Mouse (Mus musculus) large intestine, adult 2 months (tissue): ENCODE results near the gene Adgrb2. TPM values are rescaled to one million over a fixed set of nuclear protein-coding genes. Genes with fewer than 3 reads are reported as not detected.

Experiments used
- DNase-seq: peaks from one replicate; pipeline ENCODE4 v3.0.0-alpha.2; 2012; ENCODE audit warnings: low read depth, low spot score
- WGBS: fragments of 180-500 bp; shearing (Covaris S2); methylation state at CpG from one replicate; pipeline ENCODE4 v1.1.7; 2018; 5-methylcytosine and 5-hydroxymethylcytosine counted together
- polyA plus RNA-seq: library from polyadenylated mRNA; depleted of rRNA; stranded (reverse); fragments of >200 nt; gene quantifications from 2 replicates; pipeline ENCODE4 v1.2.3, GENCODE M21; 2012

Gene Adgrb2
- polyA plus RNA-seq, 1 experiment, result 0.92 TPM

DNA sequence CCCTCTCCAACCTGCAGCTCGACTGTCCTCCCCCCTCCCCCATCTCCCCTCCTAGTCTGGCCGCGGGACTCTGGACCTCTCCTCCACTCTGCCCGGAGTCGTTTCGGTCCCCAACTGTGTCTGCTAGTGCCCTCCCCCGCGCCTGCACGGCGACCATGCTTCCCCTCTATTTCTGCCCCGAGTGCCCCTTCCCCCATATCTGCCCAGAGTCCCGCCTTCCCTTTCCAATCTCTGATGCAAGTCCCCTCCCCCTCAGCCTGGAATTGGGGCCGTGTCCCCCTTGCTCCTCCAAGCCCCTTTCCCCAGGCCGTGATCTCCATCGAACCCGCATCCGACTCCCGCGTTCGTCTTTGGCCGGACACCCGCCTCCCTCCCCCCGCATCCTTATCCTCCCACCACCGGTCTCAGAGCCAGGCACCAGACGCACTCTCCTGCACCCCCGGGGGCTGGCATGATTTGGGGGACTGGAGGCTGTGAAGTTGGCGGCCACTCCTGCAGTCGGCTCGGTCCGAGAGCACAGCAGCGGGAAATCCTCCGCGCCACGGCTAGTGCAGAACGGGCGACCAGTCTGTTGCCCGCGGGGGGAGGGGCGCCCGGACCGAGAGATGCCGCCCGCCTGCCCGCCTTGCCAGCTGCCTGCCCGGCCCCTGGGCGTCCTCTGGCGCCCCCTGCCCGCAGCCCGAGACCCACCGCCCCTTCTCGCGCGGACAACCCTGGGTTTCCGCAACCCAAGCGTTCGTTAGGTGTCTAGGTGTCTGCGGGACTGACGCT, 1.2 kb downstream of the Adgrb2 start:
- 4% methylated on average over 58 of the region's 58 CpGs for WGBS
- DNase-seq, result no peak

DNA sequence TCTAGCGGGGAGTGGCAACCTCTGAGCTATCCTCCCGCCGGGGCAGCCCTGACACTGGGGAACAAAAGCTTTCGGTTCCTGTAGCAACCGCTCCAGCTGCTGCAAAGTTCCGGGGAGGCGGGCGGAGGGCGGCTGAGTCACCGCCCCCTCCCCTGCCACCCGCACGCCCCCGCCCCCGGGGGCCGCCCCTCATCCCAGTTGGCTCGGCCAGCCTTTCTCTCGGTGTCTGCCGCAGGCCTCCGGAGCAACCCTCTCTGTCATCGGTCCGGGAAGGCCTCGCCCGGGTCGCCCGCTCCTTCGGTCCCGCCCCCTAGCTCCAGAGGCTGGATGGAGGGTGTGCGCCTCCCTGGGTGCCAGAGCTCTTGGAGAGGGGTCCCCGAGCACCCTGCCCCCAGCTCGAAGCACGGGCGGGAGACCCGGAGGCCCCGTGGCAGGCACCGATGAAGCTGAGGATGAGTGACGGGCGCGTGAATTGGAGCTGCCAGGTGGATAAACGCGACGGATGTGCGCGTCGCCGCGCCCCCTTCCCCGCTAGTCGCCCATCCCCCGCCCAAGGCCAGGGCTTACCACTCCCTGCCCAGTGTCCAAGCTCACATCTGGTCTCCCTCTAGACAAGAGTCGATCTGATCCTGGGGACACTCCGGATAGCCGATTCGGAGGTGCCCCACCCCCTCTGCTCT, 3.3 kb downstream of the Adgrb2 start:
- no peak for DNase-seq
- 3% methylated on average over 53 of the region's 53 CpGs for WGBS

DNA sequence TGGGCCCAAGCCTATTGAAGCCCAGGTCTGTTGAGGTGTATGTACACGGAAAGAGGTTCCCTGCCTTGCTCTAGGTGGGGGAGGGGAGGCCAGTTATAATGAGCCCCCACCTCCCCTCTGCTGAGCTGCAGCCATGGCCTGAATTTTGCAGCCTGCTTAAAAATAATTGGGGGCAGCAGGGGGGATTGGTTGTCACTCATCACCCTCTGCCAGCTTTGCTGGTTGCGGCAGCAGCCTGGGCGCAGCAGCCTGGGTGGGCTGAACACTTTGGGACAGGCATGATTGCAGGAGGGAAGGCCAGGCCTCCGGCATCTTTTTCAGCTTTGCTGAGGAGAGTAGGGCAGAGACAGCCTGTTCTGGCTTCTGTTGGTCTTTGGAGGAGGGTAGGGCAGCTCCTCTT, 5.3 kb downstream of the Adgrb2 start:
- no peak for DNase-seq
- WGBS, result 89% methylated on average over 4 of the region's 4 CpGs

DNA sequence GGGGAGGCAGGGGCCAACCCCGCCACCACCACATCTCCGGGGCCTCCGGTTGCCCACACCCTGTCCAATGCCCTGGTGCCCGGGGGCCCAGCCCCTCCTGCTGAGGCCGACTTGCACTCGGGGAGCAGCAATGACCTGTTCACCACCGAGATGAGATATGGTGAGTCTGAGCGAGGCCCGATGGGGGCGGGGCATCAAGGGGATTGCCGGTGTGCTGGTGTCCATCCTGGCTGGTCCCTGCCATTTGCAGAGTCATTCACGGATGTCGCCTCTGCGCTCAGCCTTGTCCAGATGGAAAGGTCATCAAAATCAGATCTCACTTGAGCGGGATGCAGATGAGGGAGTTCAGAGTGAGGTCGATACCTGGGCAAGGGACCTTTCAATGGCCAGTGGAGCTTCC, 8.1 kb downstream of the Adgrb2 start:
- 79% methylated on average over 16 of the region's 16 CpGs for WGBS

DNA sequence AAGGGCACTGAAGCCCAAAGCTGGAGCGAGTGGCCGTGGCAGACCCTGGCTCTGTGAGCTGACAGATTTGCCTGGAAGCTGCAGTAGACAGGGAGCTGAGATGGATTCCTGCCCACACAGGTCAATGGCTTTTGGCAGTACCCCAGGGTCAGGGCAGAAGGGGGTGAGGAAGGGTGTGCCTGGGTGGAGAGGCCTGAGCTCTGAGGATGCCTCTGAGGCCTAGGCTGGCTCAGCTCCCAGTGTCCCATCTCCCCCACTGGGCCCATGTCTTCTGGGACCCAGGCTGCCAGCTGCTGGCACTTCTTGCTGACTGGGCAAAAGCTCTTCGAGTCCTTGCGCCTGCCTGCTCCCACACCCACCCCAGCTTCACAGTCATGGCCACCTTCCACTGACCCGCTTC, 8.5 kb downstream of the Adgrb2 start:
- WGBS, result 90% methylated on average over 5 of the region's 5 CpGs

More for the DNA sequence above, 8.1 kb downstream of the Adgrb2 start:
- no peak for DNase-seq

DNA sequence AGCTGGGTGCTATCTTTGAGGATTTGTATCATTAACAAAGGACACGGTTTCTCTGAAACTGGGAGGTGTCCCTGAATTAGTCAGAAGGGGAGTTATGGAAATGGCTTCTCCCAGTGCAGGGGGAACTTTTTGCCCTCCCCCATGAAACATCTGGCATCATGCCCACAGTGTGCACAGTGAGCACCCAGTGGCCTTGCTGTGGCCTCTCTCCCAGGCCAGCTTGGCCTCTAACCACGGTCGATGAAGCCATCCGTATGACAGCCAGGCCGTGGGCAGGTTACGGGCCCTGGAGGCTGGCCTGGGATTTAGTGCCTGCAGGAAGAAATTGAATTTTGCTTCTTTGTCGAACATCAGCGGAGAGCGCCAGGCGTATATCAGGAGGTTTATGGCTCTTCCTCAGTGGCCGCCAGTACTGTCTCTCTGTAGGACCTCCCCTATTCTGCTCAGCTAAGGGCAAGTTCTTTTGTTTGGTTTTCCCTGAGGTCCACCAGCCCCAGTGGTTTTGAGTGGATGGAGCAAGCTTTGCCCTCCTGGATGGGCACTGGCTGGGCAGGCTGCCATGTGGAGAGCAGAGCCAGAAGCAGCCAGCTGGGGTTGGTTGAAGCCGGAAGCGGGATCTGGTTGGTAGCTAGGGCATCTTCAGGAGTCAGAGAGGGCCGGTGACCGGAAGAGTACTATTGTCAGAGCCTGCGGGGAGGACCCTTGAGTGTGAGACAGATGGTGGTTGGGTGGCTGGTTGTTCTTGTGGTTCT, 9.4 kb downstream of the Adgrb2 start:
- no peak for DNase-seq
- 78% methylated on average over 16 of the region's 16 CpGs for WGBS

More for the DNA sequence above, 8.5 kb downstream of the Adgrb2 start:
- DNase-seq, result no peak

DNA sequence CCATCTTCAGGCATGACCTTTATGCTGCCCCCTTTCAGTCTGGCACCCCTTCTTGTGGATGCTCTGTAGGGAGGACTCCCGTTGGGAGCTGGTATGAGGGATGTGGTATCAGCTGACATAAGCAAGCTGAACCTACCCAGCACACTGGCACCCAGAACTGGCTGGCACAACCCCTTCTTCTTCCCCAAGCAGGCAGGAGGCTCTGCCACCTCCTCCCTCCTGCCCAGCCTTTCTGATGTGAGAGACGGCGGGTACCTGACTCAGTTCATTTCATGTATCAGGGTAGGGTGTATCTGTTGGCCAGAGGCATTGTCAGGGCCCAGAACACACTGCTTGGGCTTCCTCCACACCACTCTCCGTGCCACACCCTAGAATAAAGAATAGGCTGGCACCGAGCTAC, 10.1 kb downstream of the Adgrb2 start:
- WGBS, result 47% methylated on average over 5 of the region's 5 CpGs
- no peak for DNase-seq

DNA sequence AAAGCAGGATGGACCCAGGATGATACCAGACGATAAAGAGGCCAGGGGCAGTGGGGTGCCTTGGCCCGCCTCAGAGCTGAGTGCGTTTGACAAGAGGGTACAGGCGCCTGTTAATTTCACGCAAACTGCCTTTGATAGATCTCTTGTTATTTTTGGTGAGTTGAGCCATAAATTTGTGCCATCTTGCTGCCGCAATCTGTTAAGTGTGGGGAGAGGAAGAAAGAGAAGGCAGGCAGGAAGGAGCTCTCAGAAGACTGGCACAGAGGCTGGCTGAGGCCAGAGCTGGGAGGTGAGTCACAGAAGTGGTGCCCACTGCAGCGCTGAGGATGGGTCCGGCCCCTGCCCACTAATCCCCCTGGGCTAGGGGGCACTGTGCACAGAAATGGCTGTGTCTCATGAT, 10.6 kb downstream of the Adgrb2 start:
- DNase-seq, result no peak
- 77% methylated on average over 8 of the region's 8 CpGs for WGBS

DNA sequence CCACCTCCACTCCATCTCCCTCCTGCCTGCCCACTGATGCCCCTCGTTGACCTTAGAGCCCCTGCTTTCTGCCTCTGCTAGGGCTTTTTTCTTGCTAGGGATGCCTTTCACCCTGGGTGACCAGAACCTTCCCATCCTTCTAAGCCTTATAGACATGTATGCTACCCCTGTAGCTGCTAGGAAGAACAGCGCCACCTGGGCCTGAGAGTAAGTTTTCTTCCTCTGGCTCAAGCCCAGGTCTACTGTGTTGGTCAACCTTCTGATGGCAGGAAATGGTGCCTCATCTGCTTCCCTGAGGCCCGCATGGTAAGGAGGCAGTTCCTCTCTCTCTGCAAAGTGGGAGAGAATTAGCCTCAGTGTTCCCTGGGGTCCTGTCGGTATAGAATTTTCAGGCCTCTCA, 11.3 kb downstream of the Adgrb2 start:
- WGBS, result 71% methylated on average over 4 of the region's 4 CpGs
- DNase-seq, result no peak

DNA sequence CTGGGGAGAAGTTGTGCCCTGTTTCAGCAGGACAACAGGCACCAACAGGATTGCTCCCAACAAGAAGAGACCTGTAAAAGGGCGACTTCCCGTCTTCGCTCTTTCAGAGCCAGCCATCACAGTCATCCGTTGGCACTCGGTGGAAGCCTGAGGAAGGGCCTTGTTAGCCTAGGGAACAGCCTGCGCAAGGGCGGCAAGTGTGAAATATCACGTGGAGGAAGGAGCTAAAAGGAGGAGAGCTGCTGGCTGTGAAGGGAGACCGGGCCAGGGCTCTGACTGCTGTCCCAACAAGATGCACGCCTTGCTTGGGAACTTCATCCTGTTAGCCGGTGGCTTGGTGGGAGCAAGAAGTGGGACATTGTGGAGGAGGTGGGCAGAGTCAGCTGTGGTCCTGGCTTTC, 13.5 kb downstream of the Adgrb2 start:
- WGBS, result 64% methylated on average over 11 of the region's 11 CpGs

DNA sequence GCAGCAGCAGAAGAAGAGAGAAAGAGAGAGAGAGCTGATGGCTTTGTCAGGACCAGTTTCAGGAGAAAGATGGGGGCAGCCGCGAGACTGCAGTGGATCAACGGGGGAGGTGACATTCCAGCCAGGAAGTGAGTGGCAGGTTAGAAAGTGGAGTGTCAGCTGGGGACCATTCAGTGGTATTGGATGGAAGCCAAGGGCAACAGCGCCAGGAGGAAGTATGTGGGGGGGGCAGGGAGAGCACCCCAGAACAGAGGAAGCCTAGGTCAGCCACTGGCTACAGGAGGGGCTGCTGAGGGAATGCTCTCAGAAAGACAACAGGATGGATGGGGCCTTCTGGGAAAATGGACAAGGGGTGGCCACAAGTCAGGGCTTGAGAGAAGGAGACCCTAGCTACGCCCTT, 17.0 kb downstream of the Adgrb2 start:
- 28% methylated on average over 5 of the region's 5 CpGs for WGBS
- no peak for DNase-seq

More for the DNA sequence above, 13.5 kb downstream of the Adgrb2 start:
- no peak for DNase-seq

DNA sequence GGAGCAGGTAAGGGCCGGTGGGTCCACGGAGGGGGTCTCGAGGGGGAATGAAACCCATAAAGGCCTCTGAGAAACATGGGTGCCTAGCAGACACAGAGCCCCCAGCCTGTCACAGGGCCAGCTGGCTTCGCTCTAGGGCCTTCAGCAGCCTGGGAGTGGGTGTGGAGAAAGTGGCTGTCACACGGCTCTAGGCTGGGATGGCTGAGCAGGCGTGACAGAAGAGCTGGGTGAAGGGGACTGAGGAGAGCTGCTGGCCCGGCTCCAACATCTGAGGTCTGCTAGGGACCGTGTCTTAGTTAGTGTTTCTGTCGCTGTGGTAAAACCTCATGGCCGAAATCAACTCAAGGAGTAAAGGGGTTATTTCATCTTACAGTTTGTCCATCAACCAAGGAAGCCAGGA, 17.5 kb downstream of the Adgrb2 start:
- WGBS, result 65% methylated on average over 10 of the region's 10 CpGs
- no peak for DNase-seq

DNA sequence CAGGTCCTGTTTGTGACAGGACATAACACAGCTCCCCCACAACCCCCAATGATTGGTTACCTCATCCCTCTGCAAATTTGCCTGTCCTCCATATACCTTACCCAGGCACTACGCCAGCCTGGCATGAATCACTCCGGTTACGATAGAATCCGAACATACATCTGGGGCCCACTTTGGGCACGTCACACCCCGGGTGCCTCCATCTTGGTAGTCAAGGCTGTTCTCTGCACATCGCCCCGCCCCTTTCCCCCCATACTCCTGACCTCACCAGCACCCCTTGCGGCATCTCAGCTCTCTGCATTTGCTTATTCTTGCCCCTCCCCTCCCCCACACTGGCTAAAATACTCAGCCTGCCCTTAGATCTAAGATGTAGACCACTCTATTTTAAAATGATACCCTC, 20.9 kb downstream of the Adgrb2 start:
- DNase-seq, result no peak
- WGBS, result 54% methylated on average over 9 of the region's 9 CpGs

DNA sequence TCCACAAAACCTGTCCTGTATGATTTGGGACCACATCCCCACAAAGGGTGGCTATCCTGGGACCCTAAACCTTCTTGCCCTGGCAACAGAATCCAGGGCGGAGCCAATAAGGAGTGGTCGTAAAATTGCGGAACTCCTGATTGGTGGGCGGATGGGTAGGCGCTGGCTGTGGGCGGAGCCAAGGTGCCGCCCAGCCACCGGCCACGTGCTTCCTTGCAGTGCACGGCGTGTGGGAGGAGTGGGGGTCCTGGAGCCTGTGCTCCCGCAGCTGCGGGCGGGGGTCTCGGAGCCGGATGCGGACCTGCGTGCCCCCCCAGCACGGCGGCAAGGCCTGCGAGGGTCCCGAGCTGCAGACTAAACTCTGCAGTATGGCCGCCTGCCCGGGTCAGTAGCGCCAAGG, 21.9 kb downstream of the Adgrb2 start:
- WGBS, result 17% methylated on average over 25 of the region's 25 CpGs

DNA sequence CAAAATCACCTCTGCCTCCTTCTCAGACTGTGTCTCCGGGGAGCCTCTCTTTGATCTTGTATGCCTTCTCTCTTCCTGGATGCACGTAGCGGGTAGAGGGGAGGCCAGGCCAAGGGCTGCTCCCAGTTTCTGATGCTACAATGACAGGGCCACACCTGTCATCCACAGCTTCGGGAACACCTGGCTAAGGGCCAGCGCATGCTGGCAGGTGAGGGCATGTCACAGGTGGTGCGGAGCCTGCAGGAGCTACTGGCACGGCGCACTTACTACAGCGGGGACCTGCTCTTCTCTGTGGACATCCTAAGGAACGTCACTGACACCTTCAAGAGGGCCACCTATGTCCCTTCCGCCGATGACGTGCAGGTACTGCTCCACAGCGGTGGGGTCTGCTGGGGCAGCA, 24.4 kb downstream of the Adgrb2 start:
- no peak for DNase-seq
- WGBS, result 48% methylated on average over 14 of the region's 14 CpGs

More for the DNA sequence above, 21.9 kb downstream of the Adgrb2 start:
- no peak for DNase-seq

DNA sequence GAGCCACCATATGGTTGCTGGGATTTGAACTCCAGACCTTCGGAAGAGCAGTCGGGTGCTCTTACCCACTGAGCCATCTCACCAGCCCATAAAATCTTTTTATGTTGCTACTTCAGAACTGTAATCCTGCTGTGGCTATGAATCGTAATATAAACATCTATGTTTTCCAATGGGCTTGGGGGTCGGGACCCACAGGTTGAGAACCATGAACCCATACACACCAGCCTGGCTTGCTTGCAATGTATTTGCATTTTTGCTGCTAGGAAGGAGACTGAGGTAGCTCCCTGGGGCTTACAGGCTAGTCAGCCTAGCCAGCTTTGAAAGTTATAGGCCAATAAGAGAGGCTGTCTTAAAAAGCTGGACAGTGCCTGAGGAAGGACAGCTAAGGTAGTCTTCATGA, 26.1 kb downstream of the Adgrb2 start:
- no peak for DNase-seq
- 66% methylated on average over 4 of the region's 4 CpGs for WGBS

DNA sequence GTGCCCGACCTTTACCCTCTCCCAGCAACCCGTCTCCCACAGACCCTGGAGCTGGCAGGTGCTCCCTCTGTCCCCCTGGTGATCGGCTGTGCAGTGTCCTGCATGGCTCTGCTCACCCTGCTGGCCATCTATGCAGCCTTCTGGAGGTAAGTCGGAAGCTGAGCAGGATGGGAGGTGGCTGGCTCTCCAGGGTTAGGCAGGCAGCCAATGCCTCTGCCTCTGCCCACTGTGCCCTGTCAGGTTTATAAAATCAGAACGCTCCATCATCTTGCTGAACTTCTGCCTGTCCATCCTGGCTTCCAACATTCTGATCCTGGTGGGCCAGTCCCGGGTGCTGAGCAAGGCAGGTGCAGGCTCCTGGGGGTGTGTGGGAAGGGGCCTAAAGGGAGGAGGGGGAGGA, 27.6 kb downstream of the Adgrb2 start:
- DNase-seq, result no peak
- 56% methylated on average over 6 of the region's 6 CpGs for WGBS

DNA sequence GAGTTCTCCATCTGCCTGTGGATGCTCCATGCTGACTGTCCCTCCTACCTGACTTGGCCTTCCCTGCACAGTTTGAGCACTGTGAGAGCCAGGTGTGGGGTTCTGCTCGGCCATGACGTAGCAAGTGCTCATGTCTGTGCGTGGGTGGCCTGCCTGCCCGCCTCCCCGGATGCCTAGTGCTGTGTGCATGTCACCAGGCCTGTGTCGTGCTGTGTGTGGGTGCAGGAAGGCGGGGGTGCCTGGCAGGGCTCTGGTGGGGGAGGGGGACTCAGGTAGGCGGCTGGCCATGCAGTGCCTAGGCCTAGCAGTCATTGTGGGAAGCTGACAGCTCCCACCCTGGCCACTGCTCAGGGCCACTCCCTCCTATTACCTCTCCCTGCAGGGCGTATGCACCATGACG, 28.4 kb downstream of the Adgrb2 start:
- DNase-seq, result no peak
- 60% methylated on average over 10 of the region's 10 CpGs for WGBS

DNA sequence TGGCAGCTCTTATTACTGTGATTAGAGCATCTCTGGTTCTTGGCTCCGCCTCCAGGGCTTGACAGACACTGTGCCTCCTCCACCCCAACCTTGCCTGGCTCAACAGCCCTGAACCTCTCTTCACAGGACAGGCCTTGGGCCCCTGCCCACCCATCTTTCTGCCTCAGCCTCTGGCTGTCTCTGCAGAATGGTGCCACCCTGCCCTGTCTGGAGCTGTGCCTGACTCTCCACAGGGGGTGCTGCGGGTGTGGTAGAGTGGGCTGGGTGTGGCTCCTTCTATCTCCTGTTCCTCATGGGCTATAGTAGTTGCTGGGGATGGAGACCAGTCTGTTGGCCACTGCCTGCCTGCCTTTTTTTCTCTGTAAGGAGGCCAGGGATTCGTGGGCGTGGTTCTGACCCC, 31.3 kb downstream of the Adgrb2 start:
- DNase-seq, result no peak
- 55% methylated on average over 4 of the region's 4 CpGs for WGBS

DNA sequence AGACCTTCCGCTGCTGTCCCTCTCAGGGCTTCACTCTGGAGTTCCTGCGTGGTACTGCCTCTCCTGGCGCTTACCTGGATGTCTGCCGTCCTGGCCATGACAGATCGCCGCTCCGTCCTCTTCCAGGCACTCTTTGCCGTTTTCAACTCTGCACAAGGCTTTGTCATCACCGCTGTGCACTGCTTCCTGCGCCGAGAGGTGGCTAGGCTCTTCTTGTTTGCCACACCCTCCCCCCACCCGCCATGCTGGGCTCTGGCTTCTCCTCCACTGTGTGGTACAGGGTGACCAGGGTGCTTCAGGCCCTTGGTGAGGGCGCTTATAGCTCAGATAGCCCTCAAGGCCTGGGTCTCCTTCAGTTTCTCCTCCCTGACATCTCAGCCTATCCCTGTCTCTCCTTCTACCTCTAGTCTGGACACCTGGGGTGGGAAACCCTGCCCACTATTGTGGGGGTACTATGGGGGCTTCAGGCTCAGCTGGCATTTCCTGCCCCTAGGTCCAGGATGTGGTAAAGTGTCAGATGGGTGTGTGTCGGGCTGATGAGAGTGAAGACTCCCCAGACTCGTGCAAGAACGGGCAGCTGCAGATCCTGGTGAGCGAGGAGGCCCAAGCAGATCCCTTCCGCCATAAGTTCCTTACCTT, 32.5 kb downstream of the Adgrb2 start:
- no peak for DNase-seq
- 67% methylated on average over 18 of the region's 18 CpGs for WGBS
